Mouse (Mus musculus) layer of hippocampus, adult 2 months (tissue): ENCODE measurements around the gene Kat7. TPM values are rescaled to one million over a fixed set of nuclear protein-coding genes. Genes with fewer than 3 reads are reported as not detected.

Experiments
- DNase-seq, 2 experiments: peaks; one replicate each; pipeline ENCODE4 v3.0.0; 2022; ENCODE audit warnings: low spot score in 2 of 2
- H3K27ac ChIP-seq: fragments of 200-600 bp; 2 replicates; pipeline ENCODE4 v1.8.1; 2022
- H3K4me3 ChIP-seq: fragments of 200-600 bp; 2 replicates; pipeline ENCODE4 v1.8.1; 2022; ENCODE audit warnings: mild to moderate bottlenecking
- CTCF ChIP-seq: fragments of 200-600 bp; conservative IDR thresholded peaks from 2 replicates; pipeline ENCODE4 v1.8.1; 2022; ENCODE audit warnings: antibody characterized with exemption, mild to moderate bottlenecking, moderate library complexity
- total RNA-seq, 2 experiments: library from RNA; stranded (reverse); gene quantifications; 2 replicates each; pipeline ENCODE4 v1.2.3; 2021

Gene Kat7
- total RNA-seq, 2 experiments from 2014 or later, result 83.3 to 85.7 TPM

DNA sequence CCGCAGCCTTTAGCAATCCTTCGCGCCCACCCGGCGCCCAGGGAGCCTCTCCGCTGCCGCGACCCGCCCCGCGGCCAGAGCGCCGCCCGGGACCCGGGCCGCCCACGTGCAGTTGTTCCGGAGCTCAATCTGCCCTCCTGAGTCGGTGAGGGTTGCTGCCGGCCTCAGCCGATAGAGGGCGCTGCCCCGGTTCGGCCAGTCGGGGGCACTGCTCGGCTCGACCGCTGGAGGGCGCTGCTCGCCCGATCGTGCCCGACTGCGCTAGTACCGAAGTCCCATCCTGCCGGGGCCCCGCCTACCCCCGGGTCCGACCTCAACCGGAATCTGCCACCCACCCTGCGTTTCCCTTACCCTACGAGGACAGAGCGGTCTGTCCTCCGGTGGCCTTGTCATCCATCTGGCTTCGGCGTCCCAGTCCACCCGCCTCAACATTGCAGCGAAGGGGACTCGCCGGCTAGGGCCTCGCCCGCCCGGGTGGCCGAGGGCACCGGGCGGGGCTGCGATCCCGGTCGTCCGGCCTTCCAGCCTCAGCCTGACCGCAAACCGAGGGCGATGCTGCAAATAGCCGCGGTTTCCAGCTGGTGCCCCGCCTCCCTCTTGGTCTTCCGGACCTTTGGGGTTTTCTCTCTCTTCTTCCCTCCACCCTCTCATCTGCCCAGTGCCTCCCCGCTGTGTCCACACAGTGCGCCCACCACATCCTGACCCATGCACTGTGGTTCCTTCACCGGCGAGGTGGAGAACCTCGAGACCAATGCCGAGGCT lies 50.8 kb downstream of the Kat7 start:
- peak overlapping the region; percentile 78 for H3K4me3 ChIP-seq
- H3K27ac ChIP-seq, result peak overlapping the region; percentile 81
- peak; percentile 100 for TF ChIP-seq CTCF
- DNase-seq, result peak; percentile 78 to 91

- Histone ChIP-seq H3K4me3 (peak overlapping the region; percentile 78), H3K27ac (peak overlapping the region; percentile 69)
- TF ChIP-seq CTCF, result peak; percentile 61
- peak; percentile 38 to 64 for DNase-seq
Observed at GRCm38 (mm10) chr11:95258490-95258889, 51.6 kb downstream of the Kat7 start.

DNA sequence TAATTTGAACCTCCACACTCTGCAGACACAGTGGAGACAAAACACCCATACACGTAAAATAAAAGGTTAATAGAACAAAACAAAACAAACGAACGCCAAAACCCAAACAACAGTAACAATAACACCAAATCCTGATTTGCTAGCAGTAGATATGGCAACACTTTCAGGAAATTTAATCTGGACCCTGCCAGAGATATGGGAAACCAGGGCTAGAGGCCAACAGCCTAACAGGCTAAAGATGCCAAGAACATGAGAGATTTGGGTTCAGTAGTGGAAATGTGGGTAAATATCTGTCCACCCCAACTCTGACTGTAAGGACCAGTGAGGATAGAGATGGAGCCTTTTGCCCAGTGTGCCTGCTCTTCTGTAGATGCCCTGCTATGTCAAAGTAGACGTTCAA lies 52.1 kb downstream of the Kat7 start:
- TF ChIP-seq CTCF, result no peak
- H3K4me3 ChIP-seq, result no peak overlapping the region
- no peak overlapping the region for H3K27ac ChIP-seq
- no peak for DNase-seq

DNA sequence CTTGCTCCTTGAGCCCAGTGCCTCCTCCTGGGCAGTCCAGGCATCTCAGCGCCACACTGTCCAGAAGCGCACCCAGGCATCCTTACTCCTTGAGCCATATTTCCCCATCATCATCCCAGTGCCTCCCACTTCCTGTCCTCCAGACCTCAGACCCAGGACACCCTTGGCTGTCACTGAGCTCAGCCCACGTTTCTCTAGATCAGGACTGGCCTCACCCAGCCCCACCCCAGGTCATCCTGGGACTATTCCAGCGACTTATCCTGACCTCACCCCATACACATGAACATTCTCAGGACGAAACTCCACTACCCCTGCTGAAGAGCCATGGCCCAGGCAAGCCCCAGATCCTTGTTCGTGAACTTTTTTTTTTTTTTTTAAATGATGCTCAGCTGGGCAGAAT lies 54.3 kb downstream of the Kat7 start:
- no peak for DNase-seq
- no peak overlapping the region for H3K4me3 ChIP-seq
- no peak overlapping the region for H3K27ac ChIP-seq
- TF ChIP-seq CTCF, result no peak

DNA sequence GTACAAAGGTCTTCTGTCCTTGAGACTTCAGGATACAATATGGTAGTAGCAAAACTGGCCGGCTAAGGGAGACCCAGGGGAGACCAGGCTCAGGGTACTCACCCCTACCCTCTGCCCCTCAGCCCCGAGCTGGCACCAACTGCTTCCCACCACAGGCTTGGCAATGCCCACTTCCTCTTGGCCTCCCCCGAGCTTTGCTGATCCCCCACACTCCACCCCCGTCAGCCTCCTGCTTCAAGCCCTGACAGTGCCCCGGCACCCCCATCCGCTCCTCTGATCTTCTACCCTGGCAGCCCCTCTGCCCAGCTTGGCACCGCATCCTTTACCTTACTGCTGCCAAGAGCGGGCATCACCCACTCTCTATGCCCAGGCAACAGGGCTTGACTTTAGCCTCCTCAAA lies 55.9 kb downstream of the Kat7 start:
- no peak overlapping the region for H3K27ac ChIP-seq
- H3K4me3 ChIP-seq, result no peak overlapping the region
- no peak for TF ChIP-seq CTCF
- DNase-seq, result no peak

DNA sequence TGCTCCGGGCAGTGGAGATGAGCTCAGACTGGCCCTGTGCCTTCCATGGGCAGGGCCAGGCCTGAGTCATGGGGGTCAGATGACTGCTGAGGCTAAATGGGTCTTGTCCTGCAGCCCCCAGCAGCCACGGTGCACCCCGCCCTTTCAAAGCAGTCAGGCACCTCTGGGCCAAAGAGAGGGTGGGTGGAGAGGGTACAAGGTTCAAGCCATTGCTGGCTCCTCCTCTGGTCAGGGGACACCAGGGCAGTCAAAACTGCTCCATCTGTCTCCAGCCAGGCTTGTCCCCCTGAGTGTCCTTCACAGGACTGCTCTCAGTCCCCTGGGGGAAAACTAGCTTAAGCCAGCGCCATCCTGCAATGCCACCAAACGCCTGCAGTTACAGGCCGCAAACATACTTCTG lies 57.9 kb downstream of the Kat7 start:
- no peak for DNase-seq
- Histone ChIP-seq H3K27ac (no peak overlapping the region), H3K4me3 (no peak overlapping the region)
- TF ChIP-seq CTCF, result no peak

DNA sequence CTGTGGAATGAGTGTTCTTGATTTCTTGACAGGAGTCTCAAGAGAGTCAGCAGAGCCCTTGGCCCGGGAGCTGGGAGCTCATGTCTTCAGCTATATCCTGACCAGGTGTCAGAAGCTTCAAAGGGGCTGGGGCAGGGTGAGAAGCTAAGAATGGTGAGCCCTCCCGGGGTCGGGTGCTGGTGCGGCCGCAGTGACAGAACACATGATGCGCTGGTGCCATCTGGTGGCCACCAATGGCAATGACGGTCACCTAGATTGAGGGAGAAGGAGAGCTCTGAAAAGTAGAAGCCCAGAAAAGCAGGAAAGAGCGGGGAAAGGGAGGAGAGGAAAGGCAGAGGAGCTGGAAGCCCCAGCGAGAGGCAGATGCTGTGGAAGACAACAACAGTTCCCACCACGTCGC lies 58.8 kb downstream of the Kat7 start:
- H3K4me3 ChIP-seq, result no peak overlapping the region
- DNase-seq, result peak; percentile 49 to 76
- H3K27ac ChIP-seq, result no peak overlapping the region
- peak; percentile 97 for TF ChIP-seq CTCF

- no peak overlapping the region for H3K27ac ChIP-seq
- DNase-seq, result no peak
- TF ChIP-seq CTCF, result no peak
Observed at GRCm38 (mm10) chr11:95250110-95250509, 59.9 kb downstream of the Kat7 start.

GRCm38 (mm10) chr11:95247065-95247464 lies 63.0 kb downstream of the Kat7 start:
- no peak overlapping the region for H3K4me3 ChIP-seq
- TF ChIP-seq CTCF, result no peak
- no peak for DNase-seq
- H3K27ac ChIP-seq, result no peak overlapping the region

More at GRCm38 (mm10) chr11:95250110-95250509, 59.9 kb downstream of the Kat7 start:
- H3K4me3 ChIP-seq, result no peak overlapping the region

GRCm38 (mm10) chr11:95245456-95245855 lies 64.6 kb downstream of the Kat7 start:
- Histone ChIP-seq H3K27ac (no peak overlapping the region), H3K4me3 (no peak overlapping the region)
- no peak for TF ChIP-seq CTCF
- DNase-seq, result no peak

- no peak overlapping the region for H3K4me3 ChIP-seq
- H3K27ac ChIP-seq, result no peak overlapping the region
- DNase-seq, result no peak
- no peak for TF ChIP-seq CTCF
Observed at GRCm38 (mm10) chr11:95242653-95243052, 67.4 kb downstream of the Kat7 start.

GRCm38 (mm10) chr11:95238477-95238876 lies 71.6 kb downstream of the Kat7 start:
- DNase-seq, result no peak
- no peak overlapping the region for H3K27ac ChIP-seq
- H3K4me3 ChIP-seq, result no peak overlapping the region
- TF ChIP-seq CTCF, result no peak

DNA sequence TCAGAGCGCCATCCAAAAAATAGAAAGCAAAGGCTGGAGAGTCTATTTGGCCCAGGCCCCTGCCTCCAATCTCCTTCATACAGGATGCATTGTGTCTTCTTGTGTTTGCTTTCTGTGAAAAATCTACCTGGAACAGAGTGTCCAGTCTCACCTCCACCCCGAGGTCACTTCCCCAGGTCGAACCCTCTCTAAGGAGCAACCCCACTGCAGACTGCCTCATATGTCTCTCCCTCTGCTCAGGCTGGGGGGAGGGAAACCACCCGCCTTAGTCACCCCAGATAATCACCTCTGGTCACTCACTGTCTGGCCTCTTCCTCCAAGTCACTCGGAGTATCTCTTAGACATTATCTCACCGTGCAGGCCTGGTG lies 77.7 kb downstream of the Kat7 start:
- H3K4me3 ChIP-seq, result no peak overlapping the region
- DNase-seq, result no peak
- TF ChIP-seq CTCF, result no peak
- no peak overlapping the region for H3K27ac ChIP-seq

DNA sequence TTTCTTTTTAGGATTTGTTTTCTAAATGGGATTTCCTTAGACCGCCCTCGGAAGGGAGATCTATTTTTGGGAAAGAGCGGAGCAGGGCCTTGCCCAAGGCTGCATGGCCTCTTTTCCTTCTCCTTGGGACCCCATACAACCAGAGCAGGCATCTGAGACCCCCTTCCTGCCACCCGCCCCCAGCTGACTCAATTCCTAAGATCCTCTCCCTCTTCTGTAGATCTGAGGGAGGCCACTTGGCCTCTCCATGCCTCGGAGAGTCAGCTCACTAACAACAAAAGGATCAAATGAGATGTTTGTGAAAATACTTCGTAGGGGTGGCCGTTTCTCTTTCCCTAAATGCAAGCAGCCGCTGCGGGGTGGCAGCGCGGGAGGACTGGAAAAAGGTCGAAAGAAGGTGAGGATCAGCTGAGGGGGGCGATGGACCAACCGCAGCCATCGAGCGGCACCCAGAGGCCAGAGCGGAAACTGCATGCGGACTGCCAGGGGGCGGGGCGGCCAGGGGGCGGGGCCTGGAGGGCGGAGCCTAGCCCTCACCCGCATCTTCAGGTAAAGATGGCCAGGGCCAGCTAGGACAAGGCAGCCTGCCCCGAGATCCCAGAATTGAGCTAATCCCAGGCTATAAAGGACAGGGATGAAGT lies 78.2 kb downstream of the Kat7 start:
- Histone ChIP-seq H3K4me3 (no peak overlapping the region), H3K27ac (no peak overlapping the region)
- TF ChIP-seq CTCF, result peak; percentile 89
- DNase-seq, result peak; percentile 22 to 78
